Mouse (Mus musculus) liver, postnatal 0 days (tissue): ENCODE results near the gene Oaz2. TPM values are rescaled to one million over a fixed set of nuclear protein-coding genes. Genes with fewer than 3 reads are reported as not detected.

Experiments
- ATAC-seq: fragments of 200-750 bp; cut with Nextera tagmentation; 2 replicates; pipeline ENCODE4 v1.8.0; 2017; ENCODE audit warnings: mild to moderate bottlenecking, moderate library complexity
- DNase-seq: peaks from one replicate; pipeline ENCODE4 v3.0.0-alpha.2; 2016
- H3K27ac ChIP-seq: fragments of 300-500 bp; sonication (generic); 2 replicates; pipeline ENCODE4 v1.5.1; 2014; ENCODE audit warnings: antibody characterized with exemption, moderate library complexity, mild to moderate bottlenecking, low read depth
- H3K27me3 ChIP-seq: fragments of 300-500 bp; sonication (generic); 2 replicates; pipeline ENCODE4 v1.6.1; 2014; ENCODE audit warnings: low read length, control low read depth, mixed read lengths; ENCODE audit not compliant: insufficient read depth
- H3K36me3 ChIP-seq: fragments of 300-500 bp; sonication (generic); replicated peaks from 2 replicates; pipeline ENCODE4 v1.6.1; 2014; ENCODE audit warnings: mild to moderate bottlenecking, control low read depth, low read length, moderate library complexity, mixed read lengths; ENCODE audit not compliant: insufficient read depth
- H3K4me1 ChIP-seq: fragments of 300-500 bp; sonication (generic); 2 replicates; pipeline ENCODE4 v1.6.1; 2014; ENCODE audit warnings: antibody characterized with exemption, mild to moderate bottlenecking, control low read depth; ENCODE audit not compliant: insufficient read depth
- H3K4me2 ChIP-seq: fragments of 300-500 bp; sonication (generic); 2 replicates; pipeline ENCODE4 v1.6.1; 2014; ENCODE audit warnings: low read depth, mild to moderate bottlenecking, low read length, moderate library complexity, mixed read lengths
- H3K4me3 ChIP-seq: fragments of 300-500 bp; sonication (generic); 2 replicates; pipeline ENCODE4 v1.5.1; 2014; ENCODE audit warnings: low read depth, low read length
- H3K9ac ChIP-seq: fragments of 300-500 bp; sonication (generic); replicated peaks from 2 replicates; pipeline ENCODE4 v1.6.1; 2014; ENCODE audit warnings: mild to moderate bottlenecking, moderate library complexity
- H3K9me3 ChIP-seq: fragments of 300-500 bp; sonication (generic); 2 replicates; pipeline ENCODE4 v1.6.1; 2016; ENCODE audit warnings: mild to moderate bottlenecking, control low read depth, low read length, mixed read lengths
- CTCF ChIP-seq: sonication (generic); IDR thresholded peaks from 2 replicates; pipeline ENCODE4 v1.5.1; 2016; ENCODE audit warnings: antibody characterized with exemption, low read depth
- EP300 ChIP-seq: IDR thresholded peaks from 2 replicates; pipeline ENCODE4 v1.6.1; 2016; ENCODE audit warnings: antibody characterized with exemption, low read depth, mild to moderate bottlenecking
- WGBS: fragments of 180-500 bp; shearing (Covaris S2); extraction: QIAGEN DNeasy Blood & Tissue Kit; methylation state at CpG from one replicate; pipeline ENCODE4 v1.1.7; 2014; ENCODE audit not compliant: insufficient replicate concordance; 5-methylcytosine and 5-hydroxymethylcytosine counted together
- polyA plus RNA-seq: library from polyadenylated mRNA; unstranded; fragments of >200 nt; fragmentation: Nextera tagmentation; extraction: Ambion mirVana; gene quantifications from 2 replicates; pipeline ENCODE4 v1.2.1, GENCODE M21; 2015

Gene Oaz2
- polyA plus RNA-seq, 1 experiment from 2014 or later, result 50.9 TPM

GRCm38 (mm10) chr9:65725291-65725622, 57.5 kb downstream of the Oaz2 start:
- Histone ChIP-seq H3K4me1 (0 out of 2 replicates have a peak, but pooled peaks cover 3% of the 10 kb centered on the region), H3K27me3 (no peaks in the 10 kb centered on the region), H3K9ac (no peak overlapping the region), H3K4me2 (no peak overlapping the region), H3K4me3 (no peak overlapping the region), H3K36me3 (no peaks in the 10 kb centered on the region; the same call in none of the 2 replicates), H3K9me3 (no peaks in the 10 kb centered on the region), H3K27ac (no peak overlapping the region)
- no peak for TF ChIP-seq CTCF
- TF ChIP-seq EP300, result no peak
- DNase-seq (no peak), ATAC-seq (no peak)
- 53% methylated on average over 4 of the region's 4 CpGs for WGBS

- H3K4me1 ChIP-seq, result 0 out of 2 replicates have a peak, but pooled peaks cover 3% of the 10 kb centered on the region
- WGBS, result 77% methylated on average over 3 of the region's 3 CpGs
- no peaks in the 10 kb centered on the region for H3K9me3 ChIP-seq
- H3K4me2 ChIP-seq, result no peak overlapping the region
- H3K27me3 ChIP-seq, result no peaks in the 10 kb centered on the region
- H3K36me3 ChIP-seq, result no peaks in the 10 kb centered on the region; the same call in none of the 2 replicates
- no peak for ATAC-seq
- no peak overlapping the region for H3K27ac ChIP-seq
- no peak for DNase-seq
- H3K9ac ChIP-seq, result no peak overlapping the region
- no peak overlapping the region for H3K4me3 ChIP-seq
- no peak for TF ChIP-seq EP300
- TF ChIP-seq CTCF, result no peak
Measured at GRCm38 (mm10) chr9:65726431-65726830, 58.6 kb downstream of the Oaz2 start.

GRCm38 (mm10) chr9:65727491-65727890, 59.7 kb downstream of the Oaz2 start:
- WGBS, result 67% methylated on average over 4 of the region's 4 CpGs
- no peak overlapping the region for H3K9ac ChIP-seq

GRCm38 (mm10) chr9:65728588-65728987, 60.8 kb downstream of the Oaz2 start:
- no peaks in the 10 kb centered on the region for H3K27me3 ChIP-seq
- no peak overlapping the region for H3K4me3 ChIP-seq
- ATAC-seq, result no peak
- no peaks in the 10 kb centered on the region for H3K9me3 ChIP-seq
- no peaks in the 10 kb centered on the region; the same call in none of the 2 replicates for H3K36me3 ChIP-seq
- H3K4me2 ChIP-seq, result no peak overlapping the region
- DNase-seq, result no peak
- H3K9ac ChIP-seq, result no peak overlapping the region
- 0 out of 2 replicates have a peak, but pooled peaks cover 3% of the 10 kb centered on the region for H3K4me1 ChIP-seq
- no peak overlapping the region for H3K27ac ChIP-seq
- WGBS, result 93% methylated on average over 6 of the region's 6 CpGs
- TF ChIP-seq EP300 (no peak), CTCF (no peak)

More at GRCm38 (mm10) chr9:65727491-65727890, 59.7 kb downstream of the Oaz2 start:
- ATAC-seq, result no peak
- no peak for TF ChIP-seq CTCF
- TF ChIP-seq EP300, result no peak
- Histone ChIP-seq H3K27ac (no peak overlapping the region), H3K4me2 (no peak overlapping the region), H3K4me1 (0 out of 2 replicates have a peak, but pooled peaks cover 3% of the 10 kb centered on the region), H3K9me3 (no peaks in the 10 kb centered on the region), H3K4me3 (no peak overlapping the region), H3K36me3 (no peaks in the 10 kb centered on the region; the same call in none of the 2 replicates), H3K27me3 (no peaks in the 10 kb centered on the region)
- no peak for DNase-seq

GRCm38 (mm10) chr9:65734931-65735330, 67.1 kb downstream of the Oaz2 start:
- WGBS, result 75% methylated on average over 3 of the region's 3 CpGs
- ATAC-seq (no peak), DNase-seq (no peak)
- Histone ChIP-seq H3K9ac (no peak overlapping the region), H3K27ac (peak overlapping the region; percentile 44; the same call in 1 of the 2 replicates), H3K4me1 (peaks cover 11% of the 10 kb centered on the region), H3K27me3 (no peaks in the 10 kb centered on the region), H3K4me3 (no peak overlapping the region), H3K36me3 (no peaks in the 10 kb centered on the region; the same call in none of the 2 replicates), H3K9me3 (no peaks in the 10 kb centered on the region), H3K4me2 (no peak overlapping the region)
- TF ChIP-seq EP300, result no peak
- no peak for TF ChIP-seq CTCF

Other genes starting within 250 kb of the Oaz2 start
- gene Slc51b, start 245.0 kb upstream of the Oaz2 start, polyA plus RNA-seq, result 15.1 and 17.0 TPM in 2 replicates
- 7.2 and 7.3 TPM in 2 replicates for gene Mtfmt, start 232.2 kb upstream of the Oaz2 start, polyA plus RNA-seq
- 34.4 and 37.0 TPM in 2 replicates for gene Spg21, start 207.1 kb upstream of the Oaz2 start, polyA plus RNA-seq
- gene Ankdd1a, start 147.8 kb upstream of the Oaz2 start, polyA plus RNA-seq, result not detected in 2 replicates
- gene Plekho2, start 88.0 kb upstream of the Oaz2 start, polyA plus RNA-seq, result 14.3 and 14.5 TPM in 2 replicates
- gene Pif1, start 80.8 kb upstream of the Oaz2 start, polyA plus RNA-seq, result 3.2 and 3.5 TPM in 2 replicates
- 23.5 and 26.1 TPM in 2 replicates for gene Rbpms2, start 38.4 kb upstream of the Oaz2 start, polyA plus RNA-seq
- 2.0 and 2.8 TPM in 2 replicates for gene Zfp609, start 159.6 kb downstream of the Oaz2 start, polyA plus RNA-seq
- 55.8 and 61.7 TPM in 2 replicates for gene Pclaf, start 222.2 kb downstream of the Oaz2 start, polyA plus RNA-seq
- gene Trip4, start 240.8 kb downstream of the Oaz2 start, polyA plus RNA-seq, result 6.8 and 8.7 TPM in 2 replicates
- gene Csnk1g1, start 240.9 kb downstream of the Oaz2 start, polyA plus RNA-seq, result 1.9 and 2.0 TPM in 2 replicates